ENCODE assay signal across 9 mouse cellular contexts in the genomic region with DNA sequence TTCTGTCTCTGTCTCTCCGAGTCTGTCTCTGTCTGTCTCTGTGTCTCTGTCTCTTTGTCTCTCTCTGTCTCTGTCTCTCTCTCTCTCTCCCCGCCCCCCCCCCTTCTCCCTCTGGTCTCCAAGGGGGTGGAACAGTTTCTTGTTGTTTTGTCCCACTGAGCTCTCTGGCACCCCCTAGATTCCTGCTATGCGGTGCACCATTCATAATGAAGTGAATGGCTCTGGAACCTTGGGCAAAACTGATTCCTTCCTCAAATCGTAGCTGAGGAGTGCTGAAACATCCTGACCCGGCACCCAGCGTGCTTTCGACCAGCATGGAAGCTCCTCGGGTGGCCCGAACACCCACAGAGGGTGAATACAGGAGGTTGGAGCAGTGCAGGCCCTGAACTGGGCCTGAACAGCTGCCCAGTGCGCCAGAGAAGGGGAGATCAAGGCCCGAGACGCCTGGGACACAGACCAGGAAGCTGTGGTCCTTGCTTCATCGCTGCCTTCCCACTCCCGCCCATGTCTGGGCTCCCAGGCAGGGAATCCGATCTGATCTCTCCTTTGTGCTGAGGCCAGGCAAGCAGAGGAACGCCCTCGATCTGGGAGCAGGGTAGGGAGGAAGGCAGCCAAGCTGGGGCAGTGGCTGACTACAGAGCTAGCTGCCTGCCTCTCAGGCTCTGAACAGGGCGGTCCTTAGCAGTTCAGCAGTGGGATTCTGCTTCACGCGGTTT. TPM values are rescaled to one million over a fixed set of nuclear protein-coding genes. Genes with fewer than 3 reads are reported as not detected.
A peak's percentile ranks its signal among the peaks of the same experiment; 100 is the strongest.
DNase-seq lines count a peak whose midpoint lies in the region; ATAC-seq and TF ChIP-seq lines count a peak whose summit lies in the region.
"Had no signal": no experiment of that assay in that cellular context is flagged by ENCODE, and none has a peak within 500 bp of the region (broad histone marks: within the 10 kb centered on the region; RNA-seq: fewer than 3 reads in every experiment).

No protein-coding gene starts in this region.

- H3K9me3 ChIP-seq in ES-Bruce4 (replicated peaks; ENCODE audit: control insufficient read depth, insufficient read depth, low read length, poor library complexity, severe bottlenecking), result no peaks in the 10 kb centered on the region
- H3K9me3 ChIP-seq in limb, embryonic 15.5 days, result no peaks in the 10 kb centered on the region

- TF ChIP-seq POLR2A in ES-Bruce4 (IDR thresholded peaks at IDR 0.05; ENCODE audit: insufficient read depth, low read length), result no peak
- TF ChIP-seq POLR2A in embryonic fibroblast, embryonic 13.5 days (IDR thresholded peaks at IDR 0.05; ENCODE audit: low read depth, low read length), result peak; percentile 56

- H3K36me3 ChIP-seq in ES-Bruce4 (ENCODE audit: control insufficient read depth, insufficient read depth, low read length, poor library complexity, severe bottlenecking), result peaks cover 7% of the 10 kb centered on the region
- H3K36me3 ChIP-seq in limb, embryonic 15.5 days, result no peaks in the 10 kb centered on the region

- H3K9ac ChIP-seq in ES-Bruce4 (ENCODE audit: low read depth, poor library complexity, severe bottlenecking), result peak overlapping the region; percentile 49
- no peak overlapping the region for H3K9ac ChIP-seq in limb, embryonic 15.5 days

- peak; percentile 66; the same call in 1 of the 2 replicates for ATAC-seq in limb, embryonic 15.5 days (ENCODE audit: insufficient number of reproducible peaks, low FRiP score, low TSS enrichment, low read depth)
- ATAC-seq: Patski had no signal

- 33% methylated on average over 20 of the region's 20 CpGs for WGBS in limb, embryonic 15.5 days

- no peaks in the 10 kb centered on the region for H3K27me3 ChIP-seq in ES-Bruce4 (ENCODE audit: control insufficient read depth, insufficient read depth, low read length, poor library complexity, severe bottlenecking)
- H3K27me3 ChIP-seq in limb, embryonic 15.5 days, result peaks cover 36% of the 10 kb centered on the region
- H3K27me3 ChIP-seq: Patski had no signal

- no peak for TF ChIP-seq EP300 in ES-Bruce4 (IDR thresholded peaks at IDR 0.05; ENCODE audit: insufficient read depth, low read depth, low read length)

- peak overlapping the region; percentile 37 for H3K4me3 ChIP-seq in ES-Bruce4 (ENCODE audit: low read depth, low read length)
- no peak overlapping the region for H3K4me3 ChIP-seq in embryonic fibroblast, embryonic 13.5 days (ENCODE audit: insufficient read depth, low read length)
- H3K4me3 ChIP-seq in limb, embryonic 15.5 days, result no peak overlapping the region

- H3K4me1 ChIP-seq in ES-Bruce4 (ENCODE audit: control insufficient read depth, insufficient read depth, low read length), result no peaks in the 10 kb centered on the region
- peaks cover 8% of the 10 kb centered on the region for H3K4me1 ChIP-seq in embryonic fibroblast, embryonic 13.5 days (ENCODE audit: control insufficient read depth, insufficient read depth, low read length)
- H3K4me1 ChIP-seq in limb, embryonic 15.5 days, result peaks cover 26% of the 10 kb centered on the region

- peak; percentile 16 for TF ChIP-seq CTCF in ES-Bruce4 (IDR thresholded peaks at IDR 0.05; ENCODE audit: low read depth, low read length)
- no peak for TF ChIP-seq CTCF in embryonic fibroblast, embryonic 13.5 days (IDR thresholded peaks at IDR 0.05; ENCODE audit: borderline replicate concordance, insufficient read depth, low read length)

- H3K4me2 ChIP-seq in limb, embryonic 15.5 days, result 0 out of 2 replicates have a peak overlapping the region, but pooled peaks have one; percentile 19

- peak; percentile 62 to 79 for DNase-seq in heart, adult 18-20 months
- DNase-seq in heart, adult 8-10 months (ENCODE audit: low spot score), result no peak
- no peak for DNase-seq in layer of hippocampus, postnatal 36 days
- DNase-seq in layer of hippocampus, adult 18-20 months (ENCODE audit: low spot score in 2 of 2), result no peak
- no peak for DNase-seq in right cerebral cortex, postnatal 36 days (ENCODE audit: low spot score in 2 of 2)

- H3K27ac ChIP-seq in ES-Bruce4 (ENCODE audit: insufficient read depth, low read length), result peak overlapping the region; percentile 86
- peak overlapping the region; percentile 46 for H3K27ac ChIP-seq in embryonic fibroblast, embryonic 13.5 days (ENCODE audit: insufficient read depth, low read length)
- peak overlapping the region; percentile 73 for H3K27ac ChIP-seq in limb, embryonic 15.5 days

RNA-seq across cellular contexts. Expression of a gene that starts 13.5 kb away (rescaled TPM):
- under 1 TPM; 0.10 TPM for total RNA-seq in heart, adult 18-20 months (2021)
- 1 to 10 TPM in 1 of 4 experiments, under 1 TPM in 3; 0.19 to 1.3 (median 0.38) TPM for total RNA-seq in heart, adult 8-10 months (2022)
- 12.1 and 13.3 TPM in 2 replicates for polyA plus RNA-seq in ES-Bruce4 (2011; ENCODE audit: insufficient read depth, insufficient read length, low read depth, missing spikeins)
- polyA plus RNA-seq in embryonic fibroblast, embryonic 13.5 days (2011; ENCODE audit: insufficient read length, low read depth, missing spikeins), result 17.0 and 20.3 TPM in 2 replicates
- polyA plus RNA-seq in limb, embryonic 15.5 days (2015; fragmentation: Nextera tagmentation; extraction: Ambion mirVana), result 0.49 and 0.53 TPM in 2 replicates
- total RNA-seq in layer of hippocampus, postnatal 36 days (2021), result 1 to 10 TPM; 1.4 to 1.7 TPM
- total RNA-seq in layer of hippocampus, adult 18-20 months (2021), result 1 to 10 TPM; 1.8 to 2.7 TPM

RNA-seq across cellular contexts. Expression of a gene that starts 34.7 kb away (rescaled TPM):
- total RNA-seq in heart, adult 18-20 months (2021), result under 1 TPM in 1 of 2 experiments, not detected in 1; 0.15 TPM
- 1 to 10 TPM in 1 of 4 experiments, not detected in 3; 1.6 TPM for total RNA-seq in heart, adult 8-10 months (2022)
- polyA plus RNA-seq in ES-Bruce4 (2011; ENCODE audit: insufficient read depth, insufficient read length, low read depth, missing spikeins), result 0.52 and 0.88 TPM in 2 replicates
- polyA plus RNA-seq in embryonic fibroblast, embryonic 13.5 days (2011; ENCODE audit: insufficient read length, low read depth, missing spikeins), result not detected in 2 replicates
- polyA plus RNA-seq in limb, embryonic 15.5 days (2015; fragmentation: Nextera tagmentation; extraction: Ambion mirVana), result 0.12 and 0.23 TPM in 2 replicates
- total RNA-seq in layer of hippocampus, postnatal 36 days (2021), result not detected
- not detected for total RNA-seq in layer of hippocampus, adult 18-20 months (2021)
- polyA plus RNA-seq: Patski had no signal

RNA-seq across cellular contexts. Expression of a gene that starts 52.9 kb away (rescaled TPM):
- 1 to 10 TPM; 5.7 to 5.9 TPM for total RNA-seq in heart, adult 18-20 months (2021)
- 1 to 10 TPM; 3.5 to 6.9 (median 4.8) TPM for total RNA-seq in heart, adult 8-10 months (2022)
- 29.6 and 35.2 TPM in 2 replicates for polyA plus RNA-seq in ES-Bruce4 (2011; ENCODE audit: insufficient read depth, insufficient read length, low read depth, missing spikeins)
- polyA plus RNA-seq in embryonic fibroblast, embryonic 13.5 days (2011; ENCODE audit: insufficient read length, low read depth, missing spikeins), result 13.9 and 19.1 TPM in 2 replicates
- polyA plus RNA-seq in limb, embryonic 15.5 days (2015; fragmentation: Nextera tagmentation; extraction: Ambion mirVana), result 15.2 and 20.6 TPM in 2 replicates
- total RNA-seq in layer of hippocampus, postnatal 36 days (2021), result 1 to 10 TPM; 2.9 to 4.8 TPM
- total RNA-seq in layer of hippocampus, adult 18-20 months (2021), result 1 to 10 TPM; 4.3 to 4.7 TPM

Comparison
In these comparisons a context has a peak if more than half of its experiments do, and no peak if none do; other contexts are left out.
1. DNase-seq: peak in heart, adult 18-20 months (2 of 2); none in heart, adult 8-10 months (single experiment), layer of hippocampus, postnatal 36 days (0 of 2), layer of hippocampus, adult 18-20 months (0 of 2) and right cerebral cortex, postnatal 36 days (0 of 2).
2. Peak in every context shown above with its lines, with median percentiles within 50 percentile points of each other: H3K27ac ChIP-seq.